Comparison of ENCODE assay signal across 7 mouse cellular contexts in the genomic region with DNA sequence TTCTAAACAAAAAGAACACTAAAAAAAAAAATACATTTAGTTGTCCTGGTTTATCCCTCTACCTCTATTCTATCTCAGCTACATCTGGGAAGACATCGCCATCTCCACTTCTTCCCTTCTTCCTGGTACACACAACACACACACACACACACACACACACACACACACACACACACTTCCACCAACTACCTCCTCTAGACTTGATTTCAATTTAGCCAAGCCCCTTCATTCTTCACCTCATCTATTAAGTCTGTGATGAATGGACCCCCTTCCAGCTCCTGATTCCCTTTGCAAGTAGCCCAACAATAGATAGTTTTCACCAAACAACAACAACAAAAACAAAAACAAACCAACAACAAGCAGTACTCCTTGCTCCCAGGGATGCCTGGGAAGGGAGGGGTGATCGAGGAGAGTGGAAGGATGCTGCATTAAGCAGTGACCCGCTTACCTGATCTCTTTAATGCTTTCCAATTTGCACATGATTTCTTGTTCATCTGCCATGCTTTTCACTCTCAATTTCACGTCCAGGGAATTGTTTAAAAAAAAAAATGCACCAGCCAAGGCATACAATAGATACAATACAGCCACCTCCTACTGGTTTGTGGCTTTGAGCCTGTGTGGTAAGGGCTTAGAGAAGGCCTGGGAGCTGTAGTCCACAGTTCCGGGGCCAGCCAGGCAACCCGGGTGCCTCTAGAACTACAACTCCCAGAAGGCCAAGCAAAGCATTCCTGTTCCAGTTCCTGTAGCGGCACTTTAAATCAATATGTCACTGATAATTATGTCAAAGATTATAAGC. TPM values are rescaled to one million over a fixed set of nuclear protein-coding genes. Genes with fewer than 3 reads are reported as not detected.
DNase-seq lines count a peak whose midpoint lies in the region; ATAC-seq lines count a peak whose summit lies in the region.

A gene (minus strand): TSS at position 706 of the 796 bp plus-strand sequence.

- H3K4me3 ChIP-seq in intestine, embryonic 16.5 days (ENCODE audit: low read length), result peak within 1 kb of the TSS; percentile 54

- no peaks in the 10 kb centered on the region for H3K9me3 ChIP-seq in intestine, embryonic 16.5 days (ENCODE audit: control insufficient read depth, low read length)

- H3K27ac ChIP-seq in intestine, embryonic 16.5 days (ENCODE audit: low read length), result no peak within 1 kb of the TSS

- H3K27me3 ChIP-seq in intestine, embryonic 16.5 days (replicated peaks; ENCODE audit: control insufficient read depth, insufficient read depth, low read length), result no peaks in the 10 kb centered on the region

- WGBS in intestine, embryonic 16.5 days, result 18% methylated on average over 7 of the region's 7 CpGs

- H3K9ac ChIP-seq in intestine, embryonic 16.5 days (ENCODE audit: low read depth, low read length), result peak within 1 kb of the TSS; percentile 46

- DNase-seq in adrenal gland, adult 2 months, result peak; percentile 85
- DNase-seq in embryo, embryonic 11 days, result peak; percentile 87
- DNase-seq in gonadal fat pad, adult 2 months (ENCODE audit: low read depth), result peak; percentile 37
- peak; percentile 79 to 91 for DNase-seq in left cerebral cortex, postnatal 25 days (ENCODE audit: low spot score in 2 of 2)
- peak; percentile 76 for DNase-seq in mesoderm, embryonic 11.5 days (ENCODE audit: low read depth, low spot score)
- DNase-seq in right cerebral cortex, postnatal 4 days, result peak; percentile 55

- peak; percentile 100 for ATAC-seq in intestine, embryonic 16.5 days

- no peaks in the 10 kb centered on the region for H3K36me3 ChIP-seq in intestine, embryonic 16.5 days (ENCODE audit: control insufficient read depth, insufficient read depth, low read length)

- H3K4me2 ChIP-seq in intestine, embryonic 16.5 days (ENCODE audit: low read depth, low read length), result peak within 1 kb of the TSS; percentile 48

- intact Hi-C loops in left cerebral cortex, postnatal 25 days (cut with DNase I), result loop anchor here (5.0 kb wide), 1 partner anchor 216 kb away; a partner anchor contains a TSS

- no peaks in the 10 kb centered on the region for H3K4me1 ChIP-seq in intestine, embryonic 16.5 days (ENCODE audit: control insufficient read depth, insufficient read depth, low read length)

RNA-seq across cellular contexts. Expression of the gene that starts here (rescaled TPM):
- 1 to 10 TPM; 1.8 to 5.2 TPM for total RNA-seq in adrenal gland, adult 2 months (2021)
- 0.47 and 0.50 TPM in 2 replicates for polyA plus RNA-seq in adrenal gland, adult 2 months (2012; rRNA removed)
- 2.1 TPM in 2 replicates for polyA plus RNA-seq in gonadal fat pad, adult 2 months (2012; rRNA removed)
- polyA plus RNA-seq in intestine, embryonic 16.5 days (2015; fragmentation: Nextera tagmentation; extraction: Ambion mirVana), result 12.1 and 13.1 TPM in 2 replicates
- 10 to 100 TPM; 21.4 to 22.6 TPM for total RNA-seq in left cerebral cortex, postnatal 25 days (2021)

Comparison
In these comparisons a context has a peak if more than half of its experiments do, and no peak if none do; other contexts are left out.
1. DNase-seq: peak in every context shown above with its lines; median percentile 87 in embryo, embryonic 11 days; 85 in adrenal gland, adult 2 months; 85 in left cerebral cortex, postnatal 25 days; 76 in mesoderm, embryonic 11.5 days; 55 in right cerebral cortex, postnatal 4 days; 37 in gonadal fat pad, adult 2 months.